Mouse (Mus musculus) ES-E14 (cell line): Measurements from ENCODE around the gene Slc38a4.

Source experiments
- CHD2 ChIP-seq: IDR thresholded peaks from 2 replicates; pipeline ENCODE4 v1.6.1; 2014; ENCODE audit warnings: mild to moderate bottlenecking, low read depth, low read length, inconsistent platforms
- ZNF384 ChIP-seq: IDR thresholded peaks from 2 replicates; pipeline ENCODE4 v1.6.1; 2012; ENCODE audit warnings: low read depth, low read length, inconsistent platforms

DNA sequence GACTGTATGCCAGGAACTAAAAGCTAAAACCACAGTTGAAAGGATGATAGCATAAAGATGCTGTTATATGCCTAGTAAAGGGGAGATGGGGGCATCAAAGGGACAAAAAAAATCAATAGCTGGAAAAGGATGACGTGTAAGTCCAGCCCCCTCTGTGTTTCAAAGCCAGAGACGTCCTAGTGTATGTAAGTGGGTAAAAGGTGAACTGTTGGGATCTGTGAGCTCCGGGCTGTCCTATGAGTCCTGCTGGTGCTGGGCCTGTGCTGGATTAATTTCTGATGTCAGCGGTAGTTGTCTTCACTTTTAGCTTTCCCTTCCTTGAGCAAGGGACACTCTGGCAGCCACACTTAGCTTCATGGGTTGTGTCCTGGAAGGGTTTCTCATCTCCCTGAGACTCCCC is 19.5 kb upstream of the Slc38a4 start:
- TF ChIP-seq CHD2 (no peak), ZNF384 (no peak)
